Mouse (Mus musculus) spleen, adult 12 weeks (tissue): ENCODE measurements around the gene Gid8.
"Not testable (repeated sequence)": the region's sequence is repeated elsewhere in the genome, so short reads cannot be mapped to it uniquely, and the experiment has no call there.

Source experiments
- DNase-seq: peaks from one replicate; pipeline ENCODE4 v3.0.0; 2022; ENCODE audit warnings: low spot score

Gid8 gene

DNA sequence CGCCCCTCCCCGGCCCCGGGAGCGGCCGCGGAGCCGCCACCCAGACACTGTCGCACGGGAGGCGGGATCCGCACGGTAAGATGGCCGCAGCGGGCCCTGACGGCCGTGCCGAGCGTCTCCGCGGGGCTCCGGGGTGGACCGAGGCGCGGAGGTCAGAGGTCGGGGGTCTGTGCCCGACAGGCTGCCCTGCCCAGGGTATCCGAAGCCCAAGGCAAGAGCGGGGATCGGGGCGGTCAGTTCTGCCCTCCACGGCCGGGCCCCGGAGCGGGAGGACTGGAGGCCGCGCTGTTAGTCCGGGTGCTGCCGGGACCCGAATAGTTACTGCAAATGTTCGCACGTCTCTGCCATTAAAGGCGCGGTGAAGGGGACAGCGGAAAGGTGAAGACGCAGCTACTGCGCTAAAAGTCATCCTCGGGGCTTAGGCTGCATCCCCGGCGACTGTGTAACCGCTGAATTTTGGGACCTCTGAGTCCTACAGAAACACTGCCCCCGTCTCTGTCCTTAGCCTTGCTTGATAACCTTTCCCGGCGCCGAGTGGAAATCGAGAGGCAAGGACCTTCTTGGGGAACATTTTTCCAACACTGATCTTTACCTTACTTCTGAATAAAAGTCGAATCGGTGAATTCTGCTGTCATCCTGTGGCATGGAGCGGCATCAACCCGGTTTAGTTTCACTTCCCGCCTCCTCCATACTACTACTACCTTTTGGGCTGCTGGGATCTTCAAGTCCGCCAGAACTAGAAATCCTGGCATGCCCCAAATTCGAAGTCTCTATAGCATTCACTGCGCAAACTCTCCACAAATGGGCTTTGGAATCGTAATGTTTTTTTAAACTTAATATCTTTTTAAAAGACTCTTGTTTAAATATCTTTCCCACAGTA lies 599 bp downstream of the Gid8 start:
- no peak for DNase-seq

DNA sequence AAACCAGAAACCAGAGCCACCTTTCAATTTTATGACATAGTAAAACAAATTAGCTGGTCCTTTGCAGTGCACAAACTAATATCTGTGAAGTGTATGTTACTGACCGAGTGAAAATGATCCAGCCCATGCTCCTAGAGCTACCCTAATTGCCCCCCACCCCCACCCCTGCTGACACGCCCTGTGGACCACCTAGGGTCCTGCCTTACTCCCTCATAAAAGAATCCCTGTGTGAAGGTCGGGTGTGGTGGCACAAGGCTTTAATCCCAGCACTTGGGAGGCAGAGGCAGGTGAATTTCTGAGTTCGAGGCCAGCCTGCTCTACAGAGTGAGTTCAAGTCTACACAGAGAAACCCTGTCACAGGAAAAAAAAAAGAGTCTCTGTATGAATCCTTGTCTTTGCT lies 1.6 kb downstream of the Gid8 start:
- DNase-seq: no peak

DNA sequence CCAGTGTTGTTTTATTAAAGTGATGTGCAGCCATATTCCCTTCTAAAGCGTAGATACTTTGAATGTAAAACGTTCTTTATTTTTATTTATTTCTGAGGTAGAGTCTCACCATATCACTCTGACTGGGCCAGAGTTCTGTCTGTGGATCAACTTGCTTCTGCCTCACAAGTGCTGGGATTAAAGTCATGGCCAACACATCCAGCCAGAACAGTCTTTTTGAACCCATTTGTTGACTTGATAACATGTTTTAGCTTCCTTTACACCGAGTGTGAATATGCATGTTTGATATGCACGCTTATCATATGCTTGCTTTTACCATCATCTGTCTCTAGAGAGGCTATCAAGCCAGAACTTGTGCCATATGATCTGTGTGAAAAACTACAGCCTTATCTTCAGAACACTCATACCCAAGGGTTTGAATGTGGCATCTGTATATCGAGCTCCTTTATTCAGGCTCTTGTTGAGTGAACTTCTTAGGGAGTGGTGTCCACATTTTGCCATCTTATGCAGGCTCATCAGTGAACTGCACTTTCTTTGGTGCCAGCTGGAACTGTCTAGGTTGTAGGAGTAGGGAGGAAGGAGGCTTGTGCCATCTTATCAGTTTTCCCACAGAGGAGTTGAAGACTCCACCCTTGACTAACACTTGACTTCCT lies 2.2 kb downstream of the Gid8 start:
- no peak for DNase-seq

DNA sequence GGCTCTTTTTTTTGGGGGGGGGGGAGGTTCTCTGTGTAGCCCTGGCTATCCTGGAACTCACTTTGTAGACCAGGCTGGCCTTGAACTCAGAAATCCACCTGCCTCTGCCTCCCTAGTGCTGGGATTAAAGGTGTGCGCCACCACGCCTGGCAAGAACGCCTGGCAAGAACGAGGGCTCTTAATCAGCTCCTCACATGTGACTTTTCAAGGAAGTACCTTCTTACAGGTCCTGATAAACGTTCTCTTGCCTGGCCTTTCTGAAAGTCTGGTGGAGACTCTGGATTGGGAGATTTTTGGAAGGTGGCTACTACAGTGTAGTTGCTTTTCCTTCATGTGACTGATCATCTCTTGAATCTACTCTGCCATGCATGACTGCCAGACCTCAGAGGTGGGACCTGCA lies 12.8 kb downstream of the Gid8 start:
- not testable (repeated sequence) for DNase-seq

DNA sequence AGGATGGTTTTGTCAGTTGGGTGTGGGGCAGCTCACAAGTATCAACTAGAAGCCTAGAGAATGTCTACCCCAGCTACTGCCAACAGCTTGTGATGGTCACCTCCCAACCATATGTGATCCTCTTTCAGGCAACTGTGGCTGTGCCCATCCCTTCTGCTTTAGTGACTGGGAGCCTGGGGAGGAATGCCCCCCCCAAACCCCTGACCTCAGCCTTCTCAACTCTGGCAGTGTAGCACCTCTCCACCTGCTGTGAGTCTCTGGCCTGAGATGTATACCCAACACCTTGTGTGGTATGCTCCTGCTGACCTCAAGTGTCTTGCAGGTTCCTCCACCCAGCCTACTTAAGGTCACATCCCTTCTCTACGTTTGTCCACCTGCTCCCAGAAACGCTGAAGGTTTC lies 13.9 kb downstream of the Gid8 start:
- no peak for DNase-seq

DNA sequence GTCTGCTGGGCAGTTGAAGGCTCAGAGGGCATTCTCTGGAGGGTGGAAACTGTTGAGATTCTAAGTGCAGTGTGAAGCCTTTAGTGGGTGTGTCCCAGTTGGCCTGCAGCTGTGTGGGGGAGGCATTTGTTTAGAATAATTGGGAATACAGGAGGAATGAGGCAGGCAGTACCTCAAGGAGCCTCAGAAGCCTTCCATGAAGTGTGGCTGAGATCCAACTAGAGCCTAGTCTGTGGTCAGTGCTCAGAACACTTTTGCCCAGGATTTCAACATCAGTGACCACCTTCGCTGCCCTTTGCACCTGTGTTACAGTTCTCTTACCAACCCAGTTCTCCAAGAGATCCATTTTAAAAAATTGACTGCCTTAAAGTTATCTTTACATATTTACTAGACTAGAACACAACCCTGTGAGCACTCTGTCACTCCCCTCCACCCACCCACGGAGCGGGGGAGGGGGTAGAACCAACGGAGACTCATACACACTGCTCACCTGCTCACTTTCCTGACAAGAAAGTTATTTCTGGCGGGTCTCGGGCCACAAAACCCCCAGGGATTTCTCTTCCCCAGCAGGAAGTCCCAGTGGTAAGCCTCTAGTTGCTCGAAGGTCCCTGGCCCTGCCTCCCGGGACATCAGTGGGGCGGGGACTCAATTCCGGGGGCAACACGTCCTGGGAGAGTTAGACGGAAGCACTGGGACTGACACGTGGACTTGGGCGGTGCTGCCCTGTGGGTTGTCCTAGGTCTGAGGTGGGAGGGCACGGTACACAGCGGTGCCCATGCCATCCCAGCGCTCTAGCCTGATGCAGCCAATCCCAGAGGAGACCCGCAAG lies 14.9 kb downstream of the Gid8 start, which contains the start of gene Slc17a9:
Gene Slc17a9, plus strand, starts transcription at position 679 of the 829 bp plus-strand sequence.
- DNase-seq: no peak

DNA sequence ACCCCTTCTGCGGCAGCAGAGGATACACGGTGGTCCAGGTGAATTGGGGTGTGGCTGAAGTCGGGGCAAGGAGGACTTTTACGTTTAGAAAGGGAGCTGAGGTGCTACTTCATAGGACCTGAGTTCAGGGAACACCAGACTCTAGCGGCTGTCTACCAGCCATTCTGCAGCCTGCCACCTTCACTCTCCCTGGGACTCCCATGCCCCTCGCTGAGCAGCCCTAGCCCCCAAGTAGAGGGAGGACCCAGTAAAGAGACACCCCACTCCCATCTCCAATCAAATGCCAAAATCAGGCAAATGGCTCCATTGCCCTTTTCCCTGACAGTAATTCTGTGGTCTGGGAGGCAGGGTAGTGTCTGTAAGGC lies 15.5 kb downstream of the Gid8 start:
- no peak for DNase-seq

DNA sequence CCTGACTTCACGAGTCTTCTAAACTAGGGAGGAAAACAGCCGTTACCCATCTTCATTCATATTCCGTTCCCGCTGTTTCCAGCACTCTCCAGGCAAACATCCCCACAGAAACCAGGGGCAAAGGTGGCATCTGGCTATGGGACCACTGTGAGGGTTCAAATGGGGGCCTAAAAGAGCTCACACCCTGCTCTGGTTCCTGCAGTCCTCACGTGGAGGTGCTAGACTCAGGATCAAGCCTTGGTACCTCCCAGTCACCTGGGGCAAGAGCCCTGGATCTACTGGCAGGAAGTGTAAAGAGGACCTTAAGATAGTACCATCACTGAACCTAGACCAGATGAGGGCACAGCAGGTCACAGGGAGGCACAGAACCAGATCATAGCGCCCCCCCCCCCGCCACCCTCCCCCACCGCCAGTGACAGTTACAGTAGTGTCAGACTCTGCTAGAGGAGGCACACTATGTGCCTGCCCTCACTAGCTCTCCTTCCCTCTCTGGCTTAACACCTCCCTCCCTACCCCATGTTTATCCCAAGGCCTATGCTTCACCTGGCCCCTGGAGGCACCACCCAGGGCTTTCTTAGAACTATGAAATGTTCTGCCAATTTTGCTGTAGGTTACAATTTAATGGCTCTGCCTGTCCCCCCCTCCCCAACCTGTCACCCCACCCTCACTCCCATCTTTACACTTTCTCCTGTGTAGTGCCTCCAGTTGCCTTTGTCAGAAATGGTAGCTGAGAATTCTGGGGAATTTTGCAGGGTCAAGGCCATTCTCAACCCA lies 16.1 kb downstream of the Gid8 start:
- no peak for DNase-seq

DNA sequence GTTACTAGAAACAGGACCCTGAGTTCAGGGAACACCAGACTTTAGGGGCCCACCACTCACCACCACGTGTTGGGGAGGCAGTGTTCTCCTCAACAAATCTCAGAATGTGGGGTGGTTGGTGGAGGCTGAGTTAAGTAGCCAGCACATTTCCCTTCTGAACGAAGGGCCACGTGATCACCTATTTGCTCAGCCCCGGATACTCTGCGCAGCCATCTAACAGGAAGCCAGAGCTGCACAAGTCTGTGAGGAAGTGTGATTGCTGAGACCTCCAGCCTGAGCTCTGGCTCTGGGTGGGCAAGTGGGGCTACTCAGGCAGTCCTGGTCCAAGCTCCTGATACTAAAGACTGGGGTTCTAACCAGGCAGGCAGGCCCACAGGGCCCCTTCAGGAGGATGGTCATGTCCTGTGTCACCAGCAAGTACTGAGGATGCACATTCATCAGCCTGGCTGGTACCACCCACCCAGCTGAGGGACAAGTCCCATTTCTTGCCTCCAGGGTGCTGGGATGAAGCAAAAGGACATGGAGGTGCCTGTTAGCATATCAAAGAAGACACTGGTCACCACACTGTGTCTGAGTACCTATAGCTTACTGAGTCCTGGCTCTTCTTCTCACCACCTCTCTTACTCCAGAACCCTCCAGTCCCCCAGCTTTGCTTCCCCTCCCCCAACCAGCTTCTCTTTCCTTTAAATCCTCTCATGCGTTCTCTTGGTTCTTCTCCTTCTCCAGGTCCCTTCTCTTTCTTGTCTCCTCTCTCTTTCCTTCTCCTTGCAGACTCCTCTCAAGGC lies 16.9 kb downstream of the Gid8 start:
- no peak for DNase-seq

DNA sequence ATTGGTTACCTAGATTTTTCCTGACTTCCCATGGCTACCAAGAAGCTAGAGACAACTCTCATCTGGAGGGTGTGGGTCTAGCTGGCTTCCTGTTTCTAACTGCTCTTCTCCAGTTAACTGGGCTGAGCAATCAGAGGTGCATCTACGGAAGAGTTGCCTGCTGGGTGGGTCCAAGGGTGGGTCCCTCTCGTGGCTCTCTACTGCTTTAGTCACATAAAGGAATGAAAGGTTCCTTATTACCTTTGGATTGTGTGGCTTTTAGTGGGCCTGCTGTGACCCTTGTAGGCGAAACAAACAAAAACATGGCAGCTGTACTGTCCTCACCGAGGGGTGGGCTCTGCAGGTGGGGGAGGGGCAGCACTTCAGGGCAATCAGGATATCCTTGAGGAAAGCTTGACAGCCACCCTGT lies 17.7 kb downstream of the Gid8 start:
- DNase-seq: no peak

DNA sequence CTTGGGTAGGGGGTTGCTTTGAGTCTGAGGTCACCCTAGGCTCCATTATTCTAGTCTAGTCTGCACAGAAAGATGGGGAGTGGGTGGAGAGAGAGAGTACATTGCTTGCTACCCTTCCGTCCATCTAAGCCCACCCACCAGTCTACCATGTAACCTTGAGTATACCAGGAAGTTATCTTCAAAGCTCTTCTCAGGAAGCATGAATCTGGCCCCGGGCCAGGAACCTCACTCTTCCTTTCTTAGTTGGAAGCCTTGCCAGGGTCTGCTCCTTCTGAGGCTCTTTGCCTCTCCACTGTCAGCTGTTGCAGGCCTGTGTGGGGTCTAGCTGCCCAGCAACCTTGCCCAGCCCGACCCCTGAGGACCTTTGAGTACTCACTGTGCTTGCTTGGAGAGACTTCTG lies 21.1 kb downstream of the Gid8 start:
- no peak for DNase-seq

DNA sequence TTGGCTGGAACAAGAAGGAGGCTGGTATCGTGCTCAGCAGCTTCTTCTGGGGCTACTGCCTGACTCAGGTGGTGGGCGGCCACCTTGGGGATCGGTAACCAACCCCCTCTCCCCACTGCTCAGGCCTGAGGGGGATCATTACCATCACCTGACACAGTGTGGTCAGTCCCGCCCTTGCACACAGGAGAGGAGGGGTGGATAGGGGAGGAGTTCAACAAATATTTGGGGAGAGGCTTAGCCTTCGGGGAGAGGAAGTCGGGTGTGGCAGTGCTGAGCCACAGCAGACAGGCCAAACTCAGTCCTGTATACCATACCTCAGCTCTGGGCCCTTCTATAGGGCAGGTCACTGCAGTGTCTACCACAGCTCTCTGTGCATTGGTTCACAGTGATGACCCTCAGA lies 22.1 kb downstream of the Gid8 start:
- DNase-seq: no peak

DNA sequence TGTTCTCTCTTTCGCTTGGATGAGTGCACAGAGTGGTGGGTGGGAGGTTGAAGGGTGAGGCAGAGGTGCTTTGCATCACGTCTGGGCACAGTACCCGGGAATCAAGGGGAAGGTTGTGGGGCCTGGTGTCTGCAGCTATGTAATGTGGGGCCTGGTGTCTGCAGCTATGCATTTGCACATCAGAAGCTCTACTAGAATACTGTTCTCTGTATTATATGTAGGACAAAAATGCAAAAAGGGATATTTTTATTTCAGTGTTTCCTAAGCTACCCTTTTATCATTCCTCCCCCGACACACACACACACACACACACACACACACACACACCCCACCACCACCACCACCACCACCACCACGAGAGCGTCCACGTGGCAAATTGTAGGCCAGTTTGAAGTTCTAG lies 25.3 kb downstream of the Gid8 start:
- no peak for DNase-seq

DNA sequence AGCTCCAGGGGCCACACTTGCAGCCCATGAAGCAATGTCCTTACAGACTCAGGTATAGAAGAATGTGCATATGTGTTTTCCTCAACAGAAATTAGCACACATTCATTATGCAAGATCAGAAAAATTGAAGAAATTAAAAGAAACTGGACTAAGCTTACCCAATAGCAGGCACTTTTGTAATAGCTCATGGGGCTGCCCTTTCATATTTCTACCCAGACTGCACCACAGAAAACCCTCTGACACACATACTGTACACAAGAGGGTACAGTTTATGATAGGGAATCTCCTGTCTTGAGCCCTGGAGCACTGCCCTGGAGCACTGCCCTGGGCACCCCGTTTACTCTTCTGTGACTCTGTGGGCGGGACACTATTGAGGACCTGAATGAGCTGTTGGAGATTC lies 28.1 kb downstream of the Gid8 start:
- no peak for DNase-seq

DNA sequence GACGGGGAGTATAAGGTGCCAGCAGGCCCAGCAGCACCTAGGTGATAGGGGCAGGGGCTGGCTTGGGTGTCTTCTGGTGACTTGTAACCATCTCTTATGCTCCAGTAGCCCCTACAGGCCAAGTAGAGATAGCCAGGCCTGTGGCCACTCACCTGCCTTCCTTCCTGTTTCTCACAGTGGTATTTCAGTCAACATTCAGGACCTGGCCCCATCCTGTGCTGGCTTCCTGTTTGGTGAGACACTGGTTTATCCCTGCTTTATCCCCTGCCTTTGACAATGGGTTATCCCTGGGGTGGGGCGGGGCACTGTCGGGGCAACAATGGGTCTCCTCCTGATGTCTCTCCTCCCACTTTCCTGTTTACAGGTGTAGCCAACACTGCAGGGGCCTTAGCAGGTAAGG lies 30.4 kb downstream of the Gid8 start:
- no peak for DNase-seq

DNA sequence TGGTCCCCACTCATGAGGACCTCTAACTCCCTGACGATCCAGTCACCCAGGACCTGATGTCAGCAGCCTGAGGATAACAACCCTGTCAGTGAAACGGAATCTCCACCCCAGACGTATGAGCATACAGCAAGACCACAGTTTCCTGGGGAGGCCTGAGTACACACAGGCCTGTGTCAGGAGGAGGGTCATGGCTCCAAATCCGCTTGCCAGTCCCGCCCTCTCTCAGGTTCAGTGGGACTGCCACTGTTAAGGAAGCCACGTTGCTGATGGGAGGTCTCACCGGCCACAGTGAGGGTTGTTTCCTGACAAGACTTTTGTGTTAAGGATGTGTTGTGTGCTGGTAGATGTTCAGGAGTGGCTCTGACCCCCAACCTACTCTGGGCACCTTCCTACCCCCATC lies 31.5 kb downstream of the Gid8 start:
- no peak for DNase-seq

DNA sequence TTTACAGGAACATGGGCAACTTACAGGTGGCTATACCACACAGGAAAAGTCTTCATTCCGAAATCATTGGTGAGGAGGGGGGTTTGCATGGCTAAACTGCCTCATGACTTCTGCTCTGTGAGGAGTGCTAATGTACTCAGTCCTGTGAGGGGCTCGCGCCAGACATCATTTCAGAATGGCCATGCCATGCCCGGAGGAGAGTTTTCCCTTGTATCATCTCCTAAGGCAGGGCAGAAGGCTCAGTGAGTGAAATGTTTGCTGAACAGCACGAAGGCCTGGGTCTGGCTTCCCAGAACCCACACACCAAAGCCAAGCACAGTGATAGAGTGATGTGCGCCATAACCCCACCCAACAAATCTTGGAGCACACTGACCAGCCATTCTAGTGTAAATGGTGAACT lies 32.9 kb downstream of the Gid8 start:
- DNase-seq: no peak

DNA sequence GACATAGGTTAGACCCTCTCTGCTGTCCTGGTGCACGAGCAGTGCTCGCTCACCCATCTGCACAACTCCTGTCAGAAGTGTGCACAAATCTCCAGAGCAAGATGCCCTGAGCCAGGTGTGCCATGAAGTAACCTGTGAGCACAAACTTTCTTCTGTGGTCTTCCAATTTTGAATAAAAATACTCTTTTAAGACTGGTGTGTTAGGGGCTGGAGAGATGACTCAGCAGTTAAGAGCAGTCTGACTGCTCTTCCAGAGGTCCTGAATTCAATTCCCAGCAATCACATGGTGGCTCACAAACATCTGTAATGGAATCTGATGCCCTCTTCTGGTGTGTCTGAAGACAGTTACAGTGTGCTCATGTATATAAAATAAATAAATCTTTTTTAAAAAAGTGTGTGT lies 33.4 kb downstream of the Gid8 start:
- no peak for DNase-seq

DNA sequence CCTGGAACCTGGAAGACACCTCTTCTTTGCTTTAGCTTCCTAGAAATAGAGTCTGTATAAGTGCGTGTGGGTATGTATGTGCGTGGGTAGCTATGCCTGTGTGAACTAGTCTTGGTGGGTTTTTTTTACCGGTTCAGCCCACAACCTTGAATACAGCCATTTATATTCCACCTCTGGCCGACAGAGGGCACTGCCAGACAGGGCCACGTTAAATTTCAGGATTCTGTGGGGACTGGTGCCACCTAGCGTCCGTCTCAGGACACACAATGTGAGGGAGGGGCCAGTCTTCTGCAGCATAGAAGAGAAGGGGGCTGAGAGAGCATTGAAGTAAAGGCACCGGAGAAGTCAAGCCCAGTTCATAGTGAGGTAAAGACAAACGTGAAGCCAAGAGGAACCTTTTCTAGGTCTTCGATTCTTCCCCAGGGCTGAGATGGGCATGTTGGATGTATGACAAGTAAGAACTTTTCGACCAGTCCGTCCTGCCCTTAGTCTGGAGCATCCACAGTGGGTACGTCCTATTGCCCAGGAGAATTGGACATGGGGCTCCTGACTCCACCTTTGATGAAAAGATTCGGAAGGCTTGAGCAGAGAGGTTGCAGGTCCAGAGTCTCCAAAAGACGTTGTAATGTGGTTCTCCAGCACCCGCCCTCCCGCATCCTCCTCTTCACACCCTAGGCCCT lies 35.5 kb downstream of the Gid8 start:
- peak; percentile 79 for DNase-seq

DNA sequence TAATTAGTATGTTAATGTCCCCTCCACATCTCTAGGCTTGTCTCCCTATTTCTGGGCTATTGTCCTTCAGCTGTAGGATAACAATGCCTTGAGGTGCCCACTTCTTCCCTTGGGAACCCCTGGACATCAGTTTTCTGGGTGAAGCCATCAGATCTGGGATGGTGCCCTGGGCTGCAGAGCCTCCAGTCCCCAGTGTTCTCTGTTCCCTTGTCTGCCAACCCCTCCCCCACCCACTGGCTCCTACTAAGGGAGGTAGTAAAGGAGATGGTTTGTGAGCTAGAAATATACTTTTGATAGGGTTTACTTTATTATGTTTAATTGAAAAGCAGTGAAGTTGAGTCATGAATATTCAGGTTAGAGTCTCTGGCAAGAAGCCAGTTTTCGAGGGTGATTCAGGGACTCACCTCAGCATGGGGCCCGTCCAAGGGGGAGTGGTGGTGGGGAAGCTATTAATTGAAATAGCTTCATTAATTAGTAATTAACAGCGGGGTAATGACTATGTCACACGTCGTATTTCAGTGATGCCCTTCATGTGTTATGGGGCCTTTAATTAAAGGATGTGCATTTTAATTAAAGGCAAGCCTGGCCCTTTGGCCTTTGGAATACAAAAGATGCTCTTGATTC lies 36.8 kb downstream of the Gid8 start:
- no peak for DNase-seq
